Mouse (Mus musculus) left cerebral cortex, postnatal 36 days (tissue): ENCODE results near the gene Trabd. TPM values are rescaled to one million over a fixed set of nuclear protein-coding genes. Genes with fewer than 3 reads are reported as not detected.
A peak's percentile ranks its signal among the peaks of the same experiment; 100 is the strongest.

ENCODE experiments used
- DNase-seq, 2 experiments: peaks; one replicate each; pipeline ENCODE4 v3.0.0; 2021 to 2022; ENCODE audit warnings: low spot score in 2 of 2, mixed read lengths in 1 of 2
- intact Hi-C: fragments of 180-260 bp; cut with DNase I; formaldehyde crosslinking; loops from one replicate; pipeline ENCODE4 v1.15.1; 2025
- total RNA-seq, 2 experiments: library from RNA; stranded (reverse); gene quantifications; 2 replicates each; pipeline ENCODE4 v1.2.3; 2021

Gene Trabd
- total RNA-seq, 2 experiments from 2014 or later = 16.8 to 19.5 TPM

GRCm38 (mm10) chr15:89073993-89074603 is 826 bp upstream of the Trabd start:
- DNase-seq = no peak
- intact Hi-C loops = loop anchor here (2.0 kb wide), 1 partner anchor 13 kb away; no protein-coding TSS in a partner anchor

- peak; percentile 83 to 85 for DNase-seq
- intact Hi-C loops = loop anchor here (1.0 to 2.0 kb wide), 2 partner anchors 14 to 15 kb away; partner anchors contain the start of gene Selenoo
These were observed 689 bp downstream of the Trabd start for GRCm38 (mm10) chr15:89075478-89076147.

- peak; percentile 46 to 47 for DNase-seq
- intact Hi-C loops = loop anchor here (1.0 kb wide), 1 partner anchor 13 kb away; the partner anchor contains the start of gene Selenoo
These were observed 1.3 kb downstream of the Trabd start for GRCm38 (mm10) chr15:89076156-89076731.

- intact Hi-C loops = no loop called here
These were observed 3.4 kb downstream of the Trabd start for GRCm38 (mm10) chr15:89078208-89078836.

GRCm38 (mm10) chr15:89083906-89084305 is 9.0 kb downstream of the Trabd start:
- intact Hi-C loops = no loop called here
- no peak for DNase-seq

More at GRCm38 (mm10) chr15:89078208-89078836, 3.4 kb downstream of the Trabd start:
- no peak for DNase-seq

DNA sequence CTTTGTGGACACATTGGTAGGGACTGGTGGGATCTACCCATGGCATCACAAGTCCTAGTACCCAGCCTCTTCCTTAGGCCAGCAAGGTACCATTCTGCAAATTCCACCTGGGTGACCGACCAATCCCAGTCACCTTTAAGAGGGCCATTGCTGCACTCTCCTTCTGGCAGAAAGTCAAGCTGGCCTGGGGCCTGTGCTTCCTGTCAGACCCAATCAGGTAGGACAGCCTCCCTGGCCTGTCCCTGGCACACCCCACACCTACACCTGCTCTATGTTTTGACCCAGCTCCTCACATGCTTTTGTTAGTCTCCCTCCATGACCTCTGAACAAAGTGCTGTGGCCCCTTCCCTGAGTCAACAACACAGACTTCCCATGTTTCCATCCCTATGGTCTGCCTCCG is 9.9 kb downstream of the Trabd start:
- DNase-seq = no peak
- intact Hi-C loops = no loop called here

DNA sequence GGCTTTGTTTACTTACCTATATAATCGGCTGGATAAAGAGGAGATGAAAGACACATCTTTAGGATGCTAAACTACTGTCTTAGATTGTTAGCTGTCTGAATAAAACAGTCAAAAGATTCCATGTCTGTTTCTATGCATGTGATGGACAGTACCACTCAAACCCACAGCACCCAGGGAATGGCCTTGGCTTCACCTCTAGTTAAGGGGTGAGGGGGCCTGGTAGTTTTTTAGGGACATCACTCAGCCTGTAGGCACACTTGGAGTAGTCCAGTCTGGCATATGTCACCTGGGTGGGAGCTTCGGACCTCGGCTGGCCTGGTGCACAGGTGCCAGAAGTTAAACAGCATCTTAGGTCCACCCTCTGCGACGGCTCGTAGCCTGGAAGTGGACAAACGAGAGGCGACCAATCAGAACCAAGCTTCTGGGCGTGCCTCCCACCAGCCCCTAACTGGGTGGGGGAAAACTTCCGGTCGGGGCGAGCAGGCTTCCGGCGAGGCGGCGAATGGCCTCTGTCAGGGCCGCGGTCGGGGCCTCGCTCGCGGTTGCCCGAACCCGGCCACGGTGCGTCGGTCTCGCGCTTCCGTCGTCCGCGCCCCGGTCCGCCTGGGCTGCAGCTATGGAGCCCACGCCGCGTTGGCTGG is 13.8 kb downstream of the Trabd start, which contains the start of gene Selenoo:
Selenoo (plus strand) TSS at position 478 of the 641 bp plus-strand sequence.
- peak; percentile 89 to 92 for DNase-seq
- intact Hi-C loops = loop anchor here (1.0 kb wide), 1 partner anchor 12 kb away; no protein-coding TSS in a partner anchor

- no peak for DNase-seq
- intact Hi-C loops = loop anchor here (1.0 kb wide), 1 partner anchor 13 kb away; no protein-coding TSS in a partner anchor
These were observed 14.5 kb downstream of the Trabd start for GRCm38 (mm10) chr15:89089248-89090051.

- DNase-seq = no peak
- intact Hi-C loops = no loop called here
These were observed 15.7 kb downstream of the Trabd start for GRCm38 (mm10) chr15:89090662-89091061.

GRCm38 (mm10) chr15:89092181-89092580 is 17.3 kb downstream of the Trabd start:
- no peak for DNase-seq
- intact Hi-C loops = no loop called here

- no peak for DNase-seq
- intact Hi-C loops = no loop called here
These were observed 22.5 kb downstream of the Trabd start for GRCm38 (mm10) chr15:89097450-89097849.

DNA sequence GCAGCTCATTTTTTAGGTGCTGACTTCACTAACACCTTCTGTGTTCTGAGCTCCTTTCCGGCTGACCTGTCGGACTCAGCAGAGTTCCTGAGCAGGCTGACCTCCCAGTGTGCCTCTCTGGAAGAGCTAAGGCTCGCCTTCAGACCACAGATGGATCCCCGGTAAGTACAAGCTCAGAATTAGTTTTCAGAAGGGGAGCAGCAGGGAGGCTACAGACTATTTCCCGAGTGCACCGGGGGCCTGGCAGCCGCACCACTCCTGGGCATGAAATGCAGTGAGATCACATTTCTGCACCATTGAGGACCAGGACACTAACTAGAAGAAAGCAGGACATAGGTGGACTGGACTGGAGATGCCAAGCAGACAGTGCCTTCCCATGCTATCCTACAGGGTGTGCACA is 23.7 kb downstream of the Trabd start:
- intact Hi-C loops = no loop called here
- no peak for DNase-seq

- DNase-seq = no peak
- intact Hi-C loops = no loop called here
These were observed 25.9 kb downstream of the Trabd start for GRCm38 (mm10) chr15:89100823-89101222.

DNA sequence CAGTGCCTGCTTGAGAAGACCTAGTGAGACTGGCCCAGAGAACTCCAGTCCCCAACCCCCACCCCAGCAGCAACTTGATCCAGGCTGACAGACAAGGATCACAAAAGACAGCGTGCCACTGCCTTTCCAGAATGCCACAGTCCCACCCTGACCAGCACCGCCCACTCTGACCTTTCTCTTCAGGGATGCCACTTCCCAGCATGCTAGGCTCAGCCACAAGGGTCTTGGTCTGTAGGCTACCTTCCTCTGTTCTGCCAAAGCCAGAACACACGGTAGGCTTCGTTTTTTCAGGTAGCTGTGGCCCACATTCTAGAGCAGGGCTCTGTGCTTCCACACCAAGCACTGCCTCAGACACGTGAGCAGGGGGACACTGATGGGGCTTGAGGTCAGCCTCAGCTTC is 27.7 kb downstream of the Trabd start:
- intact Hi-C loops = no loop called here
- no peak for DNase-seq

- no peak for DNase-seq
- intact Hi-C loops = no loop called here
These were observed 29.0 kb downstream of the Trabd start for GRCm38 (mm10) chr15:89103921-89104320.

DNA sequence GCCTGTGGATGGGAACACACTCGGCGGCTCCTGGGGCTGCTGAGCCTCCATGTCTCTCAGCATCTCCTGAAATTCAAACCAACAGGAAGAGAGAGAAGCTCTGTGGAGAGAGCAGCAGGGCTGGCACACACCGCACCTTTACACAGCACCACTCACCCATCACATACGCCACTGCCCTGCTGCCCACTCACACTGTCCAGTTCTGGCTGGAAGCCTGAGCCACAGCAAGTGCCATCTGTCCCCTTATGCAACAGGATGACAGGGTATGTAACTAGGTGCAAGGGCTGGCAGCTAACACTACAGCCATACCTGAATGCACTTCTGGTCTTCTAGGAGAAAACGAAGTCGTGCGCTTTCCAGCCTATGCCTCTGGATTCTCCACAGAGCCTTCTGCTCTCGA is 29.5 kb downstream of the Trabd start:
- intact Hi-C loops = no loop called here
- peak; percentile 57 to 66 for DNase-seq

DNA sequence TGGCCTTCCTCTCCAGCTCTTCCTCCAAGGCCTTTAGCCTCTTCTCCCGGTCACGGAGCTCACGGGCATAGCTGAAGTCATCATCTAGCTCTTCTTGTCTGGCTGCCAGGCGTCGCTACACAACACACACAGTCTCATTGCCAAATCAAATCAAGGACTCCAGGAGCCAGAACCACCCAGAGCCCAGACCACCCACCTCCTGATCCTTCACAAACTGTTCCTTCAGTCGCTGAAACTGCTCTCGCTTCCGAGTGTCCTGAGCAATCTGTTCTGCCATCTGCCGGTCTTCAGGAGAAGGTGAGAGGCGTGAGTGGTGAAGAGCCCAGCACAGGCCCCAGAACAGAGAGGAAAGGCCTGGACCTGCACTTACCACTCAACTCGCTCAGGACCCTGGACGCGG is 31.1 kb downstream of the Trabd start:
- intact Hi-C loops = no loop called here
- peak in 1 of 2 experiments; percentile 71 for DNase-seq

GRCm38 (mm10) chr15:89106976-89107375 is 32.1 kb downstream of the Trabd start:
- intact Hi-C loops = no loop called here
- DNase-seq = no peak

- intact Hi-C loops = no loop called here
- DNase-seq = no peak
These were observed 35.2 kb downstream of the Trabd start for GRCm38 (mm10) chr15:89110147-89110546.
